Mouse (Mus musculus) embryonic facial prominence, embryonic 10.5 days (tissue): ENCODE measurements at regions not wholly inside any gene's neighbourhood (a gene's known extent, or its start where the extent isn't known, plus 50 kb on each side); places are given as distances from the start of the nearest gene placed in this dataset.

Experiments used
- DNase-seq: peaks from one replicate; pipeline ENCODE4 v3.0.0-alpha.2; 2017; ENCODE audit warnings: low spot score
- H3K27ac ChIP-seq: fragments of 300-500 bp; sonication (generic); replicated peaks from 2 replicates; pipeline ENCODE4 v1.5.1; 2016; ENCODE audit warnings: mild to moderate bottlenecking
- H3K27me3 ChIP-seq: fragments of 300-500 bp; sonication (generic); replicated peaks from 2 replicates; pipeline ENCODE4 v1.6.1; 2016; ENCODE audit warnings: low read depth, mild to moderate bottlenecking; ENCODE audit not compliant: poor library complexity, severe bottlenecking
- H3K36me3 ChIP-seq: fragments of 300-500 bp; sonication (generic); replicated peaks from 2 replicates; pipeline ENCODE4 v1.6.1; 2016; ENCODE audit warnings: mild to moderate bottlenecking, moderate library complexity
- H3K4me1 ChIP-seq: fragments of 300-500 bp; sonication (generic); 2 replicates; pipeline ENCODE4 v1.6.1; 2016
- H3K4me3 ChIP-seq: fragments of 300-500 bp; sonication (generic); 2 replicates; pipeline ENCODE4 v1.5.1; 2016; ENCODE audit warnings: mild to moderate bottlenecking, moderate library complexity
- H3K9me3 ChIP-seq: fragments of 300-500 bp; sonication (generic); 2 replicates; pipeline ENCODE4 v1.6.1; 2016; ENCODE audit warnings: mild to moderate bottlenecking
- WGBS: fragments of 180-500 bp; shearing (Covaris S2); methylation state at CpG from one replicate; pipeline ENCODE4 v1.1.7; 2016; 5-methylcytosine and 5-hydroxymethylcytosine counted together

- peaks cover 22% of the 10 kb centered on the region; the same call in 1 of the 2 replicates for H3K27me3 ChIP-seq
- no peaks in the 10 kb centered on the region for H3K36me3 ChIP-seq
- 0 out of 2 replicates have a peak overlapping the region, but pooled peaks have one; percentile 16 for H3K27ac ChIP-seq
- DNase-seq: peak; percentile 14
- WGBS: 11% methylated on average over 6 of the region's 6 CpGs
- peaks cover 28% of the 10 kb centered on the region for H3K4me1 ChIP-seq
- H3K4me3 ChIP-seq: peak overlapping the region; percentile 41
- no peaks in the 10 kb centered on the region for H3K9me3 ChIP-seq
These were observed 164.7 kb downstream of the Npr3 start for GRCm38 (mm10) chr15:11742346-11742729.

- peaks cover 22% of the 10 kb centered on the region; the same call in 1 of the 2 replicates for H3K27me3 ChIP-seq
- H3K9me3 ChIP-seq: no peaks in the 10 kb centered on the region
- peak; percentile 23 for DNase-seq
- peaks cover 28% of the 10 kb centered on the region for H3K4me1 ChIP-seq
- WGBS: 26% methylated on average over 18 of the region's 18 CpGs
- peak overlapping the region; percentile 41 for H3K4me3 ChIP-seq
- 0 out of 2 replicates have a peak overlapping the region, but pooled peaks have one; percentile 16 for H3K27ac ChIP-seq
- H3K36me3 ChIP-seq: no peaks in the 10 kb centered on the region
These were observed 165.3 kb downstream of the Npr3 start for GRCm38 (mm10) chr15:11741598-11742345.

- no peak overlapping the region for H3K4me3 ChIP-seq
- H3K4me1 ChIP-seq: peaks cover 14% of the 10 kb centered on the region
- 85% methylated on average over 4 of the region's 4 CpGs for whole genome bisulfite sequencing
- peaks cover 13% of the 10 kb centered on the region; the same call in 1 of the 2 replicates for H3K27me3 ChIP-seq
- DNase-seq: no peak
- H3K36me3 ChIP-seq: no peaks in the 10 kb centered on the region
- no peak overlapping the region for H3K27ac ChIP-seq
- no peaks in the 10 kb centered on the region for H3K9me3 ChIP-seq
These were observed 169.6 kb downstream of the Npr3 start for GRCm38 (mm10) chr15:11737436-11738000.

GRCm38 (mm10) chr15:11734639-11735265 is 172.3 kb downstream of the Npr3 start:
- H3K36me3 ChIP-seq: no peaks in the 10 kb centered on the region
- no peaks in the 10 kb centered on the region for H3K4me1 ChIP-seq
- H3K4me3 ChIP-seq: no peak overlapping the region
- no peaks in the 10 kb centered on the region for H3K27me3 ChIP-seq
- 82% methylated on average over 5 of the region's 5 CpGs for WGBS
- H3K27ac ChIP-seq: no peak overlapping the region
- no peak for DNase-seq
- no peaks in the 10 kb centered on the region for H3K9me3 ChIP-seq

GRCm38 (mm10) chr15:11729381-11729780 is 177.7 kb downstream of the Npr3 start:
- whole genome bisulfite sequencing: 49% methylated on average over 3 of the region's 3 CpGs
- no peaks in the 10 kb centered on the region for H3K27me3 ChIP-seq
- H3K9me3 ChIP-seq: no peaks in the 10 kb centered on the region
- DNase-seq: peak; percentile 29
- H3K4me1 ChIP-seq: peaks cover 5% of the 10 kb centered on the region; the same call in 1 of the 2 replicates
- H3K36me3 ChIP-seq: no peaks in the 10 kb centered on the region
- no peak overlapping the region for H3K27ac ChIP-seq
- no peak overlapping the region for H3K4me3 ChIP-seq

GRCm38 (mm10) chr15:11725620-11726530 is 181.2 kb downstream of the Npr3 start:
- Histone ChIP-seq H3K27ac (no peak overlapping the region), H3K9me3 (no peaks in the 10 kb centered on the region), H3K4me1 (peaks cover 5% of the 10 kb centered on the region; the same call in 1 of the 2 replicates), H3K27me3 (no peaks in the 10 kb centered on the region), H3K36me3 (no peaks in the 10 kb centered on the region), H3K4me3 (no peak overlapping the region)
- no peak for DNase-seq
- WGBS: 82% methylated on average over 10 of the region's 10 CpGs

GRCm38 (mm10) chr15:11720645-11721044 is 186.4 kb downstream of the Npr3 start:
- Histone ChIP-seq H3K9me3 (no peaks in the 10 kb centered on the region), H3K36me3 (no peaks in the 10 kb centered on the region), H3K27me3 (no peaks in the 10 kb centered on the region), H3K4me1 (no peaks in the 10 kb centered on the region), H3K4me3 (no peak overlapping the region), H3K27ac (no peak overlapping the region)
- DNase-seq: no peak
- 73% methylated on average over 4 of the region's 4 CpGs for WGBS

GRCm38 (mm10) chr15:11716168-11716842 is 190.8 kb downstream of the Npr3 start:
- H3K36me3 ChIP-seq: no peaks in the 10 kb centered on the region
- no peak overlapping the region for H3K4me3 ChIP-seq
- no peaks in the 10 kb centered on the region for H3K9me3 ChIP-seq
- H3K27me3 ChIP-seq: no peaks in the 10 kb centered on the region
- H3K27ac ChIP-seq: no peak overlapping the region
- 92% methylated on average over 11 of the region's 11 CpGs for WGBS
- H3K4me1 ChIP-seq: no peaks in the 10 kb centered on the region
- no peak for DNase-seq

GRCm38 (mm10) chr15:11712481-11713274 is 194.4 kb downstream of the Npr3 start:
- Histone ChIP-seq H3K27ac (no peak overlapping the region), H3K36me3 (no peaks in the 10 kb centered on the region), H3K4me1 (no peaks in the 10 kb centered on the region), H3K4me3 (no peak overlapping the region), H3K9me3 (no peaks in the 10 kb centered on the region), H3K27me3 (no peaks in the 10 kb centered on the region)
- WGBS: 86% methylated on average over 16 of the region's 16 CpGs
- no peak for DNase-seq

- Histone ChIP-seq H3K27me3 (no peaks in the 10 kb centered on the region), H3K4me1 (no peaks in the 10 kb centered on the region), H3K27ac (no peak overlapping the region), H3K4me3 (no peak overlapping the region), H3K9me3 (no peaks in the 10 kb centered on the region), H3K36me3 (no peaks in the 10 kb centered on the region)
- no peak for DNase-seq
- WGBS: 89% methylated on average over 6 of the region's 6 CpGs
These were observed 205.8 kb downstream of the Npr3 start for GRCm38 (mm10) chr15:11701246-11701645.

GRCm38 (mm10) chr15:11699929-11700328 is 207.2 kb downstream of the Npr3 start:
- no peaks in the 10 kb centered on the region for H3K36me3 ChIP-seq
- 94% methylated on average over 3 of the region's 3 CpGs for WGBS
- no peak for DNase-seq

More at GRCm38 (mm10) chr15:11699929-11700328, 207.2 kb downstream of the Npr3 start:
- Histone ChIP-seq H3K9me3 (no peaks in the 10 kb centered on the region), H3K4me1 (no peaks in the 10 kb centered on the region), H3K4me3 (no peak overlapping the region), H3K27me3 (no peaks in the 10 kb centered on the region), H3K27ac (no peak overlapping the region)
